Mouse (Mus musculus): ENCODE data around the gene Gm20379.
A peak's percentile ranks its signal among the peaks of the same experiment; 100 is the strongest.

Gene Gm20379

GRCm38 (mm10) chr13:92336857-92337256, 31.1 kb downstream of the Gm20379 start:
- DNase-seq (ENCODE audit: low spot score), result no peak

- no peak for DNase-seq (ENCODE audit: low spot score)
Measured at GRCm38 (mm10) chr13:92337773-92338462, 32.1 kb downstream of the Gm20379 start.

- DNase-seq (ENCODE audit: low spot score), result no peak
Measured at GRCm38 (mm10) chr13:92339787-92340186, 34.0 kb downstream of the Gm20379 start.

DNA sequence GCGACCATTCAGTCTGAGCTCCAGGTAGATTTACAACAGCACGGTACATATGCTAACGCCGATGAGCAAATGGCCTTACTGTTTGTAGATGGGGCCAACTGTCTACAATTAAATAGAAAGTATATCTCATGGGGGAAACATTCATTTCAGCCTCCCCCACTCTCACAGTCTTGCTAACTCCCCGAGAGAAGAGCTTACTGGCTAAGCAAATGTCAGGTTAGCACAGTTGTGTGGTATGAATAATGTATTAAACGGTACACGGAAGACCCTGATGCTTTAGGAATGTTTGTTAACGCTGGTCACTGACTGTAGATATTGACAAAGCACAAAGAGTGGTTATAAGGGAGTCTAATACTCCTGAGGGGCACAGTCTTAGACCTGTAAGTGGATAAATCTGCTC, 38.3 kb downstream of the Gm20379 start:
- no peak for DNase-seq (ENCODE audit: low spot score)

DNA sequence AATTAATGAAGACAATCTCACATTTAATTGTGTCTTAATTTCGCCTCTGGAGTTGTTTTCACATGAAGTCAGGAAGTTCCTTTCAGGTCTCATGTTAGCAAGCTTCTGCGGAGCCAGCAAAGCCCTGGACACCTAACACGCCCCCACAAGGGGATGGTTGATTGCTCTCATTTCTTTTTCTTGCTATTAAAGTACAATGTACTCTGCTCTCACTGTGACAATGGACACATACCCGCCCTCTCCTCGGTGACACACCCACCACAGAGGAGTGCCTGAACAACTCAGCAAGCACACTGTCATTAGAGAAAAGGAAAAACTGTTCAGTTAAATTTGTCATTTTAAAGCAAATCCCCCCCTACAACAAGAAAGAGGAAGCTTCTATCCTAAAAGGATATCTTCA, 40.6 kb downstream of the Gm20379 start:
- no peak for DNase-seq (ENCODE audit: low spot score)

DNA sequence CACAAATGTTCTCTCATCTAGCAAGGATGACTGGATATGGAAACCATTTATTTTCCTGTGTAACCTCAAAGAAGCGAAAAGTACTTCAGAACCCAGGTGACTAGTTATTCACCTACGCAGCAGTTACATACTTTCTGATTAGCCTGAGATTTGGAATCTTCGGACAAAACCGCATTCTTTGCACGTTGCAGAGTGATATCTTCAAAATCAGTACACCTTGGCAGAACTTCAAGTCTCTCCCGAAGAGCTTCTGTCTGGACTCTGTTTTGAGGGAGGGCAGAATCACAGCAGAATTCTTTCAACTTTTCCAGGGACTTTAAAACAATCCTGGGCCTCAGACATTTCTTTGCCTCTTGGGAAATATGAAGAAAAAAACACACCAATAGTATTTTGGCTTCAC, 45.3 kb downstream of the Gm20379 start:
- DNase-seq (ENCODE audit: low spot score), result no peak

- DNase-seq (ENCODE audit: low spot score), result no peak
Measured at GRCm38 (mm10) chr13:92353956-92354355, 48.2 kb downstream of the Gm20379 start.

GRCm38 (mm10) chr13:92354456-92355271, 48.9 kb downstream of the Gm20379 start, which contains the start of the genes Dhfr and Msh3:
TSS of gene Dhfr (plus strand) at chr13:92354726.
TSS of gene Msh3 (minus strand) at chr13:92355003.
- DNase-seq (ENCODE audit: low spot score), result peak; percentile 96

- DNase-seq (ENCODE audit: low spot score), result no peak
Measured at GRCm38 (mm10) chr13:92355272-92355643, 49.5 kb downstream of the Gm20379 start.

DNA sequence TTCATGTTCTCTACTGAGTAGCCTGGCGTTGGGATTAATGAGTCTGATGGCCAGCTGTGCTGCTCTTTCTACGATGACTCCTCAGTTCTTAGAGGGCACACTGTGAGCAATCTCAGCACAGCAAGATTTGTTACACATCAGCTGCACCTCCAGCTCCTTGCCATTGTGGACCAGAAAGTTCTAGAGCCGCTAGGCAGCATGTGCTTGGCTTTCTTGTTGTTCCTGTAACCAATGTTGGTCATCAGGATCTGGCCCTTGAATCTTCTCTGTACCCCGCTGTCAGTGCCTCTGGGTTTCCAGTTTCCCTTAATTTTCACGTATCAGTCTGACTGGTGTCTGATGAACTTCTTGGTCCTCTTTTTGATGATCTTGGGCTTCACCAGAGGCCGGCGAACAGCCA, 50.6 kb downstream of the Gm20379 start:
- DNase-seq (ENCODE audit: low spot score), result no peak

Measured in urinary bladder, postnatal 25 days (tissue).